Mouse (Mus musculus) liver, adult 2 months (tissue): Measurements from ENCODE around the gene Cxcr1.

Experiments used
- CTCF ChIP-seq: fragments of 200-500 bp; IDR thresholded peaks from 2 replicates; pipeline ENCODE4 v1.5.1; 2011; ENCODE audit warnings: low read depth, low read length, control low read depth
- POLR2A ChIP-seq: fragments of 200-500 bp; IDR thresholded peaks from 2 replicates; pipeline ENCODE4 v1.6.1; 2011; ENCODE audit warnings: low read length, control low read depth; ENCODE audit not compliant: insufficient read depth; ENCODE audit errors: extremely low read depth

- TF ChIP-seq CTCF (no peak), POLR2A (no peak)
These were observed 12.2 kb upstream of the Cxcr1 start for GRCm38 (mm10) chr1:74206642-74207041.
